Mouse (Mus musculus): ENCODE data around the gene Epop. TPM values are rescaled to one million over a fixed set of nuclear protein-coding genes. Genes with fewer than 3 reads are reported as not detected.

The Epop gene
- polyA plus RNA-seq, 1 experiment, result 6.1 TPM

DNA sequence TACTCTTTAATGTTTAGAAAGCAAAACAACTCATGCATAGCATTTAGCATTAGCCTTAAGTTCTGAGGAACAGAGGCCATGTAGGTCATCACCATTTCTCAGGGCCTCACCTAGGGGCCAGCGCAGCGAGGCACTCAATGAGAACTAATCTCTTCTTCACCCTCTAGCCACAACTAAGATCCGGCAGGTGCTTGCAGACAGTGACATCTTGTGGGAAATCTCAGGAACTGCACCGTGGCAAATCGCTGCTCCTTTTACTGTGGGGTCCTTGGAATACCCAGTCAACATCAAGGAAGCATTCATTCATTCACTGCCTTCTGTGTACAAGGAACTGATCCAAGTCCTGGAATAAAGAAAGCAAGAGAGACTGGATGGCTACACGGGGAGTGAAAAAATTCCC lies 7.1 kb downstream of the Epop start:
- TF ChIP-seq POLR2A (IDR thresholded peaks at IDR 0.05; ENCODE audit: borderline replicate concordance, control insufficient read depth, low read depth, low read length), result no peak
- TF ChIP-seq CTCF (IDR thresholded peaks at IDR 0.05; ENCODE audit: control insufficient read depth, insufficient read depth, low read length), result peak; percentile 82
- under 1% methylated on average over 6 of the region's 6 CpGs for WGBS
- Histone ChIP-seq H3K27ac (ENCODE audit: control insufficient read depth, insufficient read depth, low read depth, low read length, poor library complexity) (no peak overlapping the region), H3K4me1 (ENCODE audit: control insufficient read depth, insufficient read depth, low read length) (no peaks in the 10 kb centered on the region), H3K4me3 (replicated peaks; ENCODE audit: control insufficient read depth, low read depth, low read length) (no peak overlapping the region)

DNA sequence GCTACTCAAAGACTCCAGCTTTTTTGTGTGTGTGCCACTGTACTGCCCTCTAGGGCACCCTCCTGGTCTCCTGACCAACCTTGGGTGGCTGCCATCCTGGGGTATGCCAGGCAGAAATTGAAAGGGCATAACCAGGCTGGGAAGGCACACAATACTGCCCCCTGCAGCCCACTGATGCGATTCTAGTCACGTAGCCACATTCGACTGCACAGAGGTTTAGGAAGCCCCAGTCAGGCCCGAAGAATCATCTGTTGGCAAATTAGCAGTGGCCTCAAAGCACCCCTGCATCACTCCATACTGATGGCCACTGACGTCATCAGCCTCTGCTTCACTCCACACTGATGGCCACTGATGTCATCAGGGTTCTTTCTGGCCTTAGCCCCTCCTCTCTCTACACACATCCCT lies 10.1 kb downstream of the Epop start:
- Histone ChIP-seq H3K4me1 (ENCODE audit: control insufficient read depth, insufficient read depth, low read length) (no peaks in the 10 kb centered on the region), H3K4me3 (replicated peaks; ENCODE audit: control insufficient read depth, low read depth, low read length) (no peak overlapping the region), H3K27ac (ENCODE audit: control insufficient read depth, insufficient read depth, low read depth, low read length, poor library complexity) (no peak overlapping the region)
- 45% methylated on average over 5 of the region's 5 CpGs for WGBS
- TF ChIP-seq CTCF (IDR thresholded peaks at IDR 0.05; ENCODE audit: control insufficient read depth, insufficient read depth, low read length), result peak; percentile 31; the same call in 1 of the 2 replicates
- TF ChIP-seq POLR2A (IDR thresholded peaks at IDR 0.05; ENCODE audit: borderline replicate concordance, control insufficient read depth, low read depth, low read length), result no peak

DNA sequence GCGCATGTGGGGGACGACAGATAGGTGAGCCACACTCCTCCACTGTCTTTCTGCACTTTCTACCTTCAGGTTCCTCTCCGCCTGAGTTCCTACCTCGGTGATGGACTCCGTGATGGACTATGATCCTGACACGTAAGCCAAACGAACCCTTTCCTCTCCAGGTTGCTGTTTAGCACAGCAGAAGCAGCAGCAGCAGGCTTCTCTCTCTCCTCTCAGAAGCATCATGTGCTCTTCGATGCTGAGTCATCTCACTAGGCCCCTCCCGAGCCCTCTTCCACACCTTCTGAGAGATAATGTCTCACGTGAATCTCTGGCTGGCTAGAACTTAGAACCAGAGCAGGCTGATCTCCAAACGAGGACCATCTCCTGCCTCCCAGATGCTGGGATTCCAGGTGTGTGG lies 11.1 kb downstream of the Epop start:
- TF ChIP-seq POLR2A (IDR thresholded peaks at IDR 0.05; ENCODE audit: borderline replicate concordance, control insufficient read depth, low read depth, low read length) (no peak), CTCF (IDR thresholded peaks at IDR 0.05; ENCODE audit: control insufficient read depth, insufficient read depth, low read length) (no peak)
- no peak overlapping the region for H3K27ac ChIP-seq (ENCODE audit: control insufficient read depth, insufficient read depth, low read depth, low read length, poor library complexity)
- 64% methylated on average over 11 of the region's 11 CpGs for WGBS
- H3K4me3 ChIP-seq (replicated peaks; ENCODE audit: control insufficient read depth, low read depth, low read length), result no peak overlapping the region
- no peaks in the 10 kb centered on the region for H3K4me1 ChIP-seq (ENCODE audit: control insufficient read depth, insufficient read depth, low read length)

DNA sequence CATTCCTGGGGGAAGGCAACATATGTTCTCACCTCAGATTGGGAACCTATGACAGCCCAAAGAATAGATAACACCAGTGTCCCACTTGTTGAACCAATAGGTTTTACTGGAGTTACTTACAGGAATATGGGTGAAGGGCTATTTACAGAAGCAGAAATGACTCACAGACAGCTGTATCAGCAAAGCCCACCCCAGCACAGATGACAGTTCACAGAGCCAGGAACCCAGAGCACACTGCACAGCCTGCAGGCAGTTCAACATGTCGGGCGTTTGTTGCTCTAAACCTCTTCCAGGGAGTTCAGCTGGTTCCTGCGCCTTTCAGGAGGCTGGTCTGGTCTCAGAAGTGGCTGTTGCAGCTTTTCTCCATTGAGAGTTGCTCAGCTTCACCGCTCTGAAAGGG lies 14.2 kb downstream of the Epop start:
- 83% methylated on average over 4 of the region's 4 CpGs for WGBS
- TF ChIP-seq CTCF (IDR thresholded peaks at IDR 0.05; ENCODE audit: control insufficient read depth, insufficient read depth, low read length), result no peak
- no peak for TF ChIP-seq POLR2A (IDR thresholded peaks at IDR 0.05; ENCODE audit: borderline replicate concordance, control insufficient read depth, low read depth, low read length)
- Histone ChIP-seq H3K27ac (ENCODE audit: control insufficient read depth, insufficient read depth, low read depth, low read length, poor library complexity) (no peak overlapping the region), H3K4me3 (replicated peaks; ENCODE audit: control insufficient read depth, low read depth, low read length) (no peak overlapping the region), H3K4me1 (ENCODE audit: control insufficient read depth, insufficient read depth, low read length) (no peaks in the 10 kb centered on the region)

DNA sequence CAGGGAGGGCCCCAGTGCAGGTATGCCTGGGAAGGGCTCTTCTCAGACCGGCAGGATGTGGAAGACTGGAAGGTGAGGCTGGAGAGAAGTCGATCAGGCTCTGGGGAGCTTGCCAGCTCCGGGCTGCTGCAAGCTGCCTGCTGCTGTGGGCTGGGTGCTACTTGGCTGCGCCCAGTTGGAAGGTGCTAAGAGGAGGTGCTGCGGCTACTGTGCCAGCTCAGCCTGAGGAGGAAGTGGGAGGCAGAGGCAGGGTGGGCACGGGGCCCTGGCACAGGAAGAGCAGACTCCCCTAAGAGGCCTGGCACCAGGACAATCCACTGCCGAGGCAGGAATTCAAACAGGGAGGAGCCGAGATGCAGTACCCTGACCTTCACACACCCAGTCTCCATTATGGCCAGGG lies 18.4 kb downstream of the Epop start:
- H3K4me3 ChIP-seq (replicated peaks; ENCODE audit: control insufficient read depth, low read depth, low read length), result no peak overlapping the region
- no peaks in the 10 kb centered on the region for H3K4me1 ChIP-seq (ENCODE audit: control insufficient read depth, insufficient read depth, low read length)
- no peak overlapping the region for H3K27ac ChIP-seq (ENCODE audit: control insufficient read depth, insufficient read depth, low read depth, low read length, poor library complexity)
- TF ChIP-seq CTCF (IDR thresholded peaks at IDR 0.05; ENCODE audit: control insufficient read depth, insufficient read depth, low read length), result no peak
- TF ChIP-seq POLR2A (IDR thresholded peaks at IDR 0.05; ENCODE audit: borderline replicate concordance, control insufficient read depth, low read depth, low read length), result no peak
- 25% methylated on average over 8 of the region's 8 CpGs for WGBS

DNA sequence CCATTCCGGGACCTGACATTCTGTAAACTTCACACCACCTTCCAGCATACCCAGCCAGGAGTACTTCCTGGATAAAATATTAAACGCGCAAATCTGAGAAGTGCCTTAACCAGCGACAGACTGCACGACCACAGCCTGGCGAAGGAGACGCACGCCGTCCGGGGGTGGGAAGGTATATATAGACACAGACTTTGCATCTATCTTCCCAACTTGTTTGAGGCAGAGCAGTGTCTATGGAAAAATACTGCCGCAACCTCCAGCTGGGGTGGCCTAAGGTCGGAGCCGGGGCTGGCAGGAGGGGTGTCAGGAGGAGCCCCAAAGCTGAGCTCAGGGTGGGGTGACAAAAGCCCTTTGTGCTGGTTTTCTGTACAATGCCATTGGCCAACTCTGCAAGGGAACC lies 19.8 kb downstream of the Epop start:
- WGBS, result 69% methylated on average over 13 of the region's 13 CpGs
- H3K4me1 ChIP-seq (ENCODE audit: control insufficient read depth, insufficient read depth, low read length), result no peaks in the 10 kb centered on the region
- TF ChIP-seq CTCF (IDR thresholded peaks at IDR 0.05; ENCODE audit: control insufficient read depth, insufficient read depth, low read length) (no peak), POLR2A (IDR thresholded peaks at IDR 0.05; ENCODE audit: borderline replicate concordance, control insufficient read depth, low read depth, low read length) (no peak)
- H3K27ac ChIP-seq (ENCODE audit: control insufficient read depth, insufficient read depth, low read depth, low read length, poor library complexity), result no peak overlapping the region
- no peak overlapping the region for H3K4me3 ChIP-seq (replicated peaks; ENCODE audit: control insufficient read depth, low read depth, low read length)

DNA sequence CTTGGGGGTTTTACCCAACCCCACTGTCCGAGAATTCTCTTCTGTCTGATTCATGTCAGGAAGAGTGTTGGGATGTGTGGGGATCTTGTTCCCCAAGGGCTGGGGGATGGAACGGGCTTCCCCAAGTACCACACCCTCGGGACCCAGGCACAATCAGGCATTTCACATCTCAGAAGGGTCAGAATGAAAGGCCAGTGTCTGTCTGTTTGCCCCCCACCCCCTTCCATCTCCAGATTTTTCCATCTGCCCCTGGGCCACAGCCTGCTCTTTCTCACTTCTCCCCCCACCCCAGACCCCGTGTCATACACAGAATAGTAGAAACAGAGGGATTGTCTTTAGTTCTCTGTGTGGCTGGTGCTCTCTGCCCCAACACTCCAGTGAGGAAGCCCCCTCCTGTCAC lies 20.6 kb downstream of the Epop start:
- no peak overlapping the region for H3K27ac ChIP-seq (ENCODE audit: control insufficient read depth, insufficient read depth, low read depth, low read length, poor library complexity)
- no peaks in the 10 kb centered on the region for H3K4me1 ChIP-seq (ENCODE audit: control insufficient read depth, insufficient read depth, low read length)
- TF ChIP-seq POLR2A (IDR thresholded peaks at IDR 0.05; ENCODE audit: borderline replicate concordance, control insufficient read depth, low read depth, low read length) (no peak), CTCF (IDR thresholded peaks at IDR 0.05; ENCODE audit: control insufficient read depth, insufficient read depth, low read length) (no peak)
- H3K4me3 ChIP-seq (replicated peaks; ENCODE audit: control insufficient read depth, low read depth, low read length), result no peak overlapping the region
- 72% methylated on average over 4 of the region's 4 CpGs for WGBS

DNA sequence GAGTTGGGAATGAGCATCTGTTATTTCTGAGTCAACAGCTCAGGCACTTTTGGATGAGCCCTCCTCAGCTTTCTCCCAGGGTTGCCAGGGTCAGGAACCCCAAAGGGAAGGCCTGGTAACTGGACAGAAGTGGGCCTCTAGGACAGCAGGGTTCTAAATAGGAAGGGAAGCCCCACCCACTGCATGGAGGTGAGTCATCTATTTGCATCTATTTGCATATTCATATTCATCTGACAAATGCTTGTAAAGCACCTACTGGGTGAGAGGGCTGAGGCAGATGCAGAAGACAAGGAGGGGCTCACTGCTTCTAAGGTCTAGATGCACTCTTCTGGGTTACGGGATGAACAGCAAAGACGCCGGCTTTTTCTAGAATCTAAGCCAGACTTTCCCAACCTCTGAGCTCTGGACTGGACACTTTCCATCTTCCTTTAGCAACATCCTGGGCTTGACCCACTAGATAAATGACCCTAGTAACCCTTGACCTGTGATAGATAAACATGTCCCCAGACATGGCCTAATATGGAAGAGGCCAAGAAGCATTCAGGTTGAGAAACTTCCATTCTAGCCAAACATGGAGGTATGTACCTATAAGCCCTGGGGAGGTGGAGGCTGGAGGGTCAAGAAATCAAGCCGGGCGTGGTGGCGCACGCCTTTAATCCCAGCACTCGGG lies 22.3 kb downstream of the Epop start:
- H3K4me3 ChIP-seq (replicated peaks; ENCODE audit: control insufficient read depth, low read depth, low read length), result no peak overlapping the region
- no peak overlapping the region for H3K27ac ChIP-seq (ENCODE audit: control insufficient read depth, insufficient read depth, low read depth, low read length, poor library complexity)
- WGBS, result 87% methylated on average over 8 of the region's 8 CpGs
- TF ChIP-seq CTCF (IDR thresholded peaks at IDR 0.05; ENCODE audit: control insufficient read depth, insufficient read depth, low read length), result no peak
- TF ChIP-seq POLR2A (IDR thresholded peaks at IDR 0.05; ENCODE audit: borderline replicate concordance, control insufficient read depth, low read depth, low read length), result no peak
- no peaks in the 10 kb centered on the region for H3K4me1 ChIP-seq (ENCODE audit: control insufficient read depth, insufficient read depth, low read length)

DNA sequence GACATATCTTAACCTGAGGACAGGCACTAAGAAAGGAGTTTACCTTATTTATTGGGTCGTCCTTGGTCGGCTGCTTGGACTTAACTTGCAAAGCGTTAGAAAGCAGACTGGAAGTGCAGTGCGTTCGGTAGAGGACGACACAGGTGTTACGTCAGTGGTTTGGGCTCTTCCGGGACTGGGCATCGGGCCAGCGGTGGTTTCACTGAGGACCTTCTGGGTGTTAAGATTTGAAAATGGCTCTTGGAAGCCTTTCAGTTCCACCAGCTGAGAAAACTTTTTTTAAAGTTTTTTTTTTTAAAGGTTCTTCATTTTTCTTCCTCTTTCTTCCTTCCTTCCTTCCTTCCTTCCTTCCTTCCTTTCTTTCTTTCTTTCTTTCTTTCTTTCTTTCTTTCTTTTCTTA lies 25.6 kb downstream of the Epop start:
- no peaks in the 10 kb centered on the region for H3K4me1 ChIP-seq (ENCODE audit: control insufficient read depth, insufficient read depth, low read length)
- no peak overlapping the region for H3K4me3 ChIP-seq (replicated peaks; ENCODE audit: control insufficient read depth, low read depth, low read length)
- no peak overlapping the region for H3K27ac ChIP-seq (ENCODE audit: control insufficient read depth, insufficient read depth, low read depth, low read length, poor library complexity)
- TF ChIP-seq CTCF (IDR thresholded peaks at IDR 0.05; ENCODE audit: control insufficient read depth, insufficient read depth, low read length) (no peak), POLR2A (IDR thresholded peaks at IDR 0.05; ENCODE audit: borderline replicate concordance, control insufficient read depth, low read depth, low read length) (no peak)
- 5% methylated on average over 10 of the region's 10 CpGs for WGBS

Data from bone marrow, adult 2 months (tissue).